Mouse (Mus musculus): ENCODE measurements around the gene Gm28308. TPM values are rescaled to one million over a fixed set of nuclear protein-coding genes. Genes with fewer than 3 reads are reported as not detected.

Gm28308 gene
- total and polyA plus RNA-seq, 3 experiments = not detected

GRCm38 (mm10) chr6:52234428-52235140 lies 21.4 kb upstream of the Gm28308 start:
- Histone ChIP-seq H3K4me1 (ENCODE audit: control insufficient read depth in 1 of 2, insufficient read depth in 2 of 2, low read length in 2 of 2) (no peaks in the 10 kb centered on the region), H3K27me3 (ENCODE audit: control insufficient read depth in 1 of 2, insufficient read depth in 2 of 2, low read length in 2 of 2) (no peaks in the 10 kb centered on the region), H3K9me3 (replicated peaks; ENCODE audit: insufficient read depth, low read length) (no peaks in the 10 kb centered on the region), H3K36me3 (ENCODE audit: control insufficient read depth in 1 of 2, insufficient read depth in 2 of 2, low read length in 2 of 2) (no peaks in the 10 kb centered on the region), H3K9ac (ENCODE audit: control insufficient read depth, low read depth, low read length, poor library complexity, severe bottlenecking) (no peak overlapping the region), H3K79me2 (ENCODE audit: control insufficient read depth, insufficient read depth, low read length, poor library complexity) (no peaks in the 10 kb centered on the region), H3K27ac (ENCODE audit: control insufficient read depth, low read depth, low read length) (no peak overlapping the region), H3K4me3 (ENCODE audit: control insufficient read depth in 1 of 2, insufficient read depth in 1 of 2, low read depth in 2 of 2, low read length in 2 of 2) (no peak overlapping the region)
- DNase-seq (ENCODE audit: low read depth, low spot score) = no peak
- TF ChIP-seq ZMIZ1 (IDR thresholded peaks at IDR 0.05; ENCODE audit: low read depth, low read length) = no peak
- TF ChIP-seq ETS1 (IDR thresholded peaks at IDR 0.05; ENCODE audit: low read depth, low read length) = no peak
- TF ChIP-seq RCOR1 (IDR thresholded peaks at IDR 0.05; ENCODE audit: low read depth, low read length) = no peak
- TF ChIP-seq CHD1 (IDR thresholded peaks at IDR 0.05; ENCODE audit: low read depth, low read length) = no peak
- no peak for TF ChIP-seq E2F4 (IDR thresholded peaks at IDR 0.05; ENCODE audit: borderline replicate concordance, low read depth, low read length)
- no peak for TF ChIP-seq EP300 (IDR thresholded peaks at IDR 0.05; ENCODE audit: low read depth in 1 of 2, low read length in 2 of 2)
- no peak for TF ChIP-seq MXI1 (IDR thresholded peaks at IDR 0.05; ENCODE audit: low read depth, low read length)
- TF ChIP-seq JUND (IDR thresholded peaks at IDR 0.05; ENCODE audit: low read depth, low read length) = no peak
- no peak for TF ChIP-seq SIN3A (IDR thresholded peaks at IDR 0.05; ENCODE audit: low read length)
- TF ChIP-seq HCFC1 (IDR thresholded peaks at IDR 0.05; ENCODE audit: low read depth, low read length) = no peak
- TF ChIP-seq MYB (IDR thresholded peaks at IDR 0.05; ENCODE audit: low read depth, low read length) = no peak
- TF ChIP-seq POLR2A (IDR thresholded peaks at IDR 0.05; ENCODE audit: control insufficient read depth in 1 of 2, insufficient read depth in 1 of 2, low read depth in 1 of 2, low read length in 2 of 2, poor library complexity in 1 of 2) = no peak
- no peak for TF ChIP-seq ZC3H11A (IDR thresholded peaks at IDR 0.05; ENCODE audit: low read depth, low read length)
- no peak for TF ChIP-seq NELFE (IDR thresholded peaks at IDR 0.05; ENCODE audit: low read depth, low read length)
- no peak for TF ChIP-seq CTCF (IDR thresholded peaks at IDR 0.05 in 2 of 3, conservative IDR thresholded peaks at IDR 0.05 in 1 of 3; ENCODE audit: control insufficient read depth in 1 of 3, insufficient read depth in 1 of 3, low read depth in 2 of 3, low read length in 3 of 3, poor library complexity in 1 of 3, severe bottlenecking in 1 of 3)
- TF ChIP-seq ELF1 (IDR thresholded peaks at IDR 0.05; ENCODE audit: low read depth, low read length) = no peak
- TF ChIP-seq UBTF (IDR thresholded peaks at IDR 0.05; ENCODE audit: borderline replicate concordance, insufficient read depth, low read depth, low read length) = no peak
- no peak for TF ChIP-seq USF1 (IDR thresholded peaks at IDR 0.05; ENCODE audit: low read depth, low read length)

GRCm38 (mm10) chr6:52233546-52234427 lies 20.6 kb upstream of the Gm28308 start:
- Histone ChIP-seq H3K9me3 (replicated peaks; ENCODE audit: insufficient read depth, low read length) (no peaks in the 10 kb centered on the region), H3K4me3 (ENCODE audit: control insufficient read depth in 1 of 2, insufficient read depth in 1 of 2, low read depth in 2 of 2, low read length in 2 of 2) (no peak overlapping the region), H3K27me3 (ENCODE audit: control insufficient read depth in 1 of 2, insufficient read depth in 2 of 2, low read length in 2 of 2) (no peaks in the 10 kb centered on the region), H3K27ac (ENCODE audit: control insufficient read depth, low read depth, low read length) (no peak overlapping the region), H3K36me3 (ENCODE audit: control insufficient read depth in 1 of 2, insufficient read depth in 2 of 2, low read length in 2 of 2) (no peaks in the 10 kb centered on the region), H3K9ac (ENCODE audit: control insufficient read depth, low read depth, low read length, poor library complexity, severe bottlenecking) (no peak overlapping the region), H3K4me1 (ENCODE audit: control insufficient read depth in 1 of 2, insufficient read depth in 2 of 2, low read length in 2 of 2) (no peaks in the 10 kb centered on the region), H3K79me2 (ENCODE audit: control insufficient read depth, insufficient read depth, low read length, poor library complexity) (no peaks in the 10 kb centered on the region)
- TF ChIP-seq E2F4 (IDR thresholded peaks at IDR 0.05; ENCODE audit: borderline replicate concordance, low read depth, low read length) = no peak
- TF ChIP-seq MAX (IDR thresholded peaks at IDR 0.05; ENCODE audit: low read length) = no peak
- TF ChIP-seq POLR2A (IDR thresholded peaks at IDR 0.05; ENCODE audit: control insufficient read depth in 1 of 2, insufficient read depth in 1 of 2, low read depth in 1 of 2, low read length in 2 of 2, poor library complexity in 1 of 2) = no peak
- TF ChIP-seq GATA1 (IDR thresholded peaks at IDR 0.05; ENCODE audit: low read depth, low read length) = no peak
- TF ChIP-seq RCOR1 (IDR thresholded peaks at IDR 0.05; ENCODE audit: low read depth, low read length) = no peak
- no peak for TF ChIP-seq ZMIZ1 (IDR thresholded peaks at IDR 0.05; ENCODE audit: low read depth, low read length)
- TF ChIP-seq MAZ (IDR thresholded peaks at IDR 0.05; ENCODE audit: low read depth, low read length) = no peak
- no peak for TF ChIP-seq USF1 (IDR thresholded peaks at IDR 0.05; ENCODE audit: low read depth, low read length)
- TF ChIP-seq UBTF (IDR thresholded peaks at IDR 0.05; ENCODE audit: borderline replicate concordance, insufficient read depth, low read depth, low read length) = no peak
- TF ChIP-seq EP300 (IDR thresholded peaks at IDR 0.05; ENCODE audit: low read depth in 1 of 2, low read length in 2 of 2) = no peak
- TF ChIP-seq TAL1 (IDR thresholded peaks at IDR 0.05; ENCODE audit: low read length) = no peak
- TF ChIP-seq ELF1 (IDR thresholded peaks at IDR 0.05; ENCODE audit: low read depth, low read length) = no peak
- TF ChIP-seq RAD21 (IDR thresholded peaks at IDR 0.05; ENCODE audit: low read depth, low read length) = no peak
- no peak for TF ChIP-seq MEF2A (IDR thresholded peaks at IDR 0.05; ENCODE audit: extremely low read depth, insufficient replicate concordance, low read depth, low read length, poor library complexity, severe bottlenecking)
- TF ChIP-seq KAT2A (conservative IDR thresholded peaks at IDR 0.05; ENCODE audit: low read depth, low read length) = no peak
- no peak for TF ChIP-seq ETS1 (IDR thresholded peaks at IDR 0.05; ENCODE audit: low read depth, low read length)
- TF ChIP-seq TCF12 (IDR thresholded peaks at IDR 0.05; ENCODE audit: low read depth, low read length) = no peak
- no peak for TF ChIP-seq SMC3 (IDR thresholded peaks at IDR 0.05; ENCODE audit: low read depth, low read length)
- TF ChIP-seq SIN3A (IDR thresholded peaks at IDR 0.05; ENCODE audit: low read length) = no peak
- DNase-seq (ENCODE audit: low read depth, low spot score) = no peak
